Mouse (Mus musculus): ENCODE measurements at regions not wholly inside any gene's neighbourhood (a gene's known extent, or its start where the extent isn't known, plus 50 kb on each side); places are given as distances from the start of the nearest gene placed in this dataset.

DNA sequence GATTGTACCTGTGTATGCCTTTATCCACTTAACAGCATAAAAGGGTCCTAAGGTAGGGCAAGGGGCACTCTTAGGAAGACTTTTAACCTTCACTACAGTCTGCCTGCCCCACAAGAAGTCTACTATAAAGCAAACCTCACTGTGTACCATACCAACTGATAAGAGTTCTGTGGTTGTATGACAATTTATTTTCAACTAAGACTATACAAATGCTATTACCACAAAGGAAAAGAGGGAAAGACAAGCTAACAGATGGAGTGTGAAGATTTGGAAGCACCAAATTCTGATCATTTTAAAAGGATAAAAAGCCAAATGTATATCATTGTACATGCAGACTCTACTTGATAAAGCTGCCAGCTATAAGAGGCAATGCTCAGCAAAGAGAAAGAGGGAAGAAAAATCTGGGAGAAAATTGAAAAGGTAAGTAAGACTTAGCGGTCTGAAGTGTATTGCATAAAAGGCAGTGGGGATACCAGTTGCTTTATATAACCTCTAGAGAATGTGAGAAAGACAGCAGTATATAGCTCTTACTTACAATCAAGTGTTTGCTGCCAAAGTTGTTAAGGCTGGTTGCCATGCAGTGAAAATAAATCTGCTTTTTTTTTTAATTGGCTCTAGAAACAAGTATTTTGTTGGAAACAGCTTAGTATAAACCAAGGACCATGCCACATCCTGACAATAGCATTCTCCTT is 328.8 kb downstream of the Tex13c3 start:
- H3K27ac ChIP-seq (ENCODE audit: insufficient read depth, low read depth): no peak overlapping the region
- DNase-seq (ENCODE audit: extremely low read depth): no peak
- peaks cover 0 to 9% of the 10 kb centered on the region in 2 experiments; a peak in 1 of 4 replicates for H3K4me1 ChIP-seq (ENCODE audit: control insufficient read depth in 1 of 2, insufficient read depth in 2 of 2)
- H3K36me3 ChIP-seq (replicated peaks in 1 of 2; ENCODE audit: control insufficient read depth in 1 of 2, insufficient read depth in 1 of 2, low read length in 1 of 2): no peaks in the 10 kb centered on the region
- in situ Hi-C loops (cut with MboI; ENCODE audit: low pct_ligation_motif_present, low pct_unique_long_range_greater_than_20kb, low sequenced_read_pairs) (no loop called here), dilution Hi-C loops (cut with MboI; ENCODE audit: extremely low pct_ligation_motif_present, extremely low pct_unique_long_range_greater_than_20kb, low sequenced_read_pairs) (no loop called here)
- H3K4me3 ChIP-seq (replicated peaks in 1 of 3; ENCODE audit: low read depth in 2 of 3, low read length in 2 of 3, poor library complexity in 1 of 3): no peak overlapping the region
- H3K4me2 ChIP-seq (ENCODE audit: insufficient read depth, low read depth, poor library complexity, severe bottlenecking): no peak overlapping the region
- H3K79me2 ChIP-seq (replicated peaks; ENCODE audit: control insufficient read depth, extremely low read depth, insufficient read depth, poor library complexity, severe bottlenecking): no peaks in the 10 kb centered on the region
- H3K9me3 ChIP-seq (replicated peaks; ENCODE audit: low read length): no peaks in the 10 kb centered on the region
- H3K9ac ChIP-seq (ENCODE audit: insufficient read depth, low read depth): no peak overlapping the region
- TF ChIP-seq ETS1 (conservative IDR thresholded peaks at IDR 0.05; ENCODE audit: low read depth, low read length): no peak
- TF ChIP-seq SIN3A (IDR thresholded peaks at IDR 0.05; ENCODE audit: low read length): no peak
- no peak for TF ChIP-seq TCF12 (IDR thresholded peaks at IDR 0.05; ENCODE audit: low read depth, low read length)
- TF ChIP-seq JUN (IDR thresholded peaks at IDR 0.05; ENCODE audit: insufficient read depth, low read depth, low read length): no peak
- no peak for TF ChIP-seq NRF1 (IDR thresholded peaks at IDR 0.05; ENCODE audit: low read depth, low read length)
- no peak for TF ChIP-seq UBTF (IDR thresholded peaks at IDR 0.05; ENCODE audit: low read depth, low read length)
- TF ChIP-seq SMC3 (IDR thresholded peaks at IDR 0.05; ENCODE audit: low read depth, low read length): no peak
- no peak for TF ChIP-seq IRF4 (IDR thresholded peaks at IDR 0.05; ENCODE audit: low read depth, low read length)
- TF ChIP-seq TBP (conservative IDR thresholded peaks at IDR 0.05; ENCODE audit: low read depth, low read length): no peak
- TF ChIP-seq MEF2A (IDR thresholded peaks at IDR 0.05; ENCODE audit: borderline replicate concordance, low read depth, low read length): no peak
- H3K27me3 ChIP-seq (replicated peaks): no peaks in the 10 kb centered on the region

DNA sequence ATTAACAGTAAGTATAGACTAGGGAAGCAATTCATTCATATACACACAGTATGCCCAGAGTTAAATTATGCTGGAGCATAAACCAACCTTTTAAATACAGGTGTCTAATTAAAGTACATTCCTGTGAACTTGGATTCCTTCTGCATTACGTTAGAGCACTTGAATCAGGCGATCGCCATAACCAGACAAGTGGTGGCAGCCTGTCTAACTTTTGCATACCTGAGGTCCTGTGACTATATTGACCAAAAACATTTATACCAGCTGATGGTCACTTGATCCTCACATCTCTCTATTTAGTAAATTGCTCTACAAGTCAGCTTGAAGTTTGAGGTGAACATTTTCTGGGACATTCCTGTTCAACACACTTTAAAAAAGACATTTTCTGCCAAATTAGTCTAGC is 330.5 kb downstream of the Tex13c3 start:
- DNase-seq (ENCODE audit: extremely low read depth): no peak
- H3K79me2 ChIP-seq (replicated peaks; ENCODE audit: control insufficient read depth, extremely low read depth, insufficient read depth, poor library complexity, severe bottlenecking): no peaks in the 10 kb centered on the region
- no peak overlapping the region for H3K4me3 ChIP-seq (replicated peaks in 1 of 3; ENCODE audit: low read depth in 2 of 3, low read length in 2 of 3, poor library complexity in 1 of 3)
- in situ Hi-C loops (cut with MboI; ENCODE audit: low pct_ligation_motif_present, low pct_unique_long_range_greater_than_20kb, low sequenced_read_pairs) (no loop called here), dilution Hi-C loops (cut with MboI; ENCODE audit: extremely low pct_ligation_motif_present, extremely low pct_unique_long_range_greater_than_20kb, low sequenced_read_pairs) (no loop called here)
- H3K4me2 ChIP-seq (ENCODE audit: insufficient read depth, low read depth, poor library complexity, severe bottlenecking): no peak overlapping the region
- peaks cover 0 to 7% of the 10 kb centered on the region in 2 experiments; a peak in 1 of 4 replicates for H3K4me1 ChIP-seq (ENCODE audit: control insufficient read depth in 1 of 2, insufficient read depth in 2 of 2)
- no peaks in the 10 kb centered on the region for H3K27me3 ChIP-seq (replicated peaks)
- no peaks in the 10 kb centered on the region for H3K36me3 ChIP-seq (replicated peaks in 1 of 2; ENCODE audit: control insufficient read depth in 1 of 2, insufficient read depth in 1 of 2, low read length in 1 of 2)
- no peak overlapping the region for H3K9ac ChIP-seq (ENCODE audit: insufficient read depth, low read depth)
- H3K27ac ChIP-seq (ENCODE audit: insufficient read depth, low read depth): no peak overlapping the region
- no peak for TF ChIP-seq POLR2AphosphoS2 (IDR thresholded peaks at IDR 0.05; ENCODE audit: low read depth, low read length)
- no peak for TF ChIP-seq POLR2A (IDR thresholded peaks at IDR 0.05; ENCODE audit: low read depth, low read length)
- TF ChIP-seq RAD21 (IDR thresholded peaks at IDR 0.05; ENCODE audit: low read depth, low read length): no peak
- TF ChIP-seq ETS1 (conservative IDR thresholded peaks at IDR 0.05; ENCODE audit: low read depth, low read length): no peak
- no peak for TF ChIP-seq SMC3 (IDR thresholded peaks at IDR 0.05; ENCODE audit: low read depth, low read length)
- no peak for TF ChIP-seq MEF2A (IDR thresholded peaks at IDR 0.05; ENCODE audit: borderline replicate concordance, low read depth, low read length)
- no peak for TF ChIP-seq GABPA (IDR thresholded peaks at IDR 0.05; ENCODE audit: insufficient replicate concordance, low read depth, low read length)
- no peak for TF ChIP-seq USF1 (IDR thresholded peaks at IDR 0.05; ENCODE audit: low read depth, low read length)
- TF ChIP-seq MYC (IDR thresholded peaks at IDR 0.05; ENCODE audit: low read depth, low read length): no peak
- no peak for TF ChIP-seq HCFC1 (IDR thresholded peaks at IDR 0.05; ENCODE audit: low read depth, low read length)
- TF ChIP-seq JUND (conservative IDR thresholded peaks at IDR 0.05; ENCODE audit: low read depth, low read length): no peak
- no peak for TF ChIP-seq PAX5 (IDR thresholded peaks at IDR 0.05; ENCODE audit: low read length)
- no peak for TF ChIP-seq NELFE (IDR thresholded peaks at IDR 0.05; ENCODE audit: low read depth, low read length)
- no peak for TF ChIP-seq EP300 (IDR thresholded peaks at IDR 0.05; ENCODE audit: low read length)
- TF ChIP-seq E2F4 (IDR thresholded peaks at IDR 0.05; ENCODE audit: insufficient replicate concordance, low read depth, low read length): no peak
- no peaks in the 10 kb centered on the region for H3K9me3 ChIP-seq (replicated peaks; ENCODE audit: low read length)
